Mouse (Mus musculus): Measurements from ENCODE around the gene Optn. TPM values are rescaled to one million over a fixed set of nuclear protein-coding genes. Genes with fewer than 3 reads are reported as not detected.
"Not testable (repeated sequence)": the region's sequence is repeated elsewhere in the genome, so short reads cannot be mapped to it uniquely, and the experiment has no call there.

Optn gene
- polyA plus RNA-seq, 1 experiment = 4.1 TPM

GRCm38 (mm10) chr2:5075856-5076255 lies 12.0 kb upstream of the Optn start:
- H3K36me3 ChIP-seq (ENCODE audit: control insufficient read depth, insufficient read depth, low read length) = no peaks in the 10 kb centered on the region
- no peaks in the 10 kb centered on the region for H3K4me1 ChIP-seq (ENCODE audit: control insufficient read depth, insufficient read depth, low read length)
- no peak for DNase-seq
- no peak overlapping the region for H3K4me3 ChIP-seq (ENCODE audit: insufficient read depth, low read depth, low read length)
- TF ChIP-seq CTCF (conservative IDR thresholded peaks at IDR 0.05; ENCODE audit: insufficient read depth, insufficient read length, low read depth, low read length) (no peak), POLR2A (IDR thresholded peaks at IDR 0.05; ENCODE audit: low read depth, low read length) (no peak)
- H3K27me3 ChIP-seq (replicated peaks; ENCODE audit: control insufficient read depth, insufficient read depth, low read length) = no peaks in the 10 kb centered on the region
- no peak overlapping the region for H3K27ac ChIP-seq (ENCODE audit: insufficient read depth, low read depth, low read length)

GRCm38 (mm10) chr2:5075432-5075831 lies 11.6 kb upstream of the Optn start:
- Histone ChIP-seq H3K27ac (ENCODE audit: insufficient read depth, low read depth, low read length) (no peak overlapping the region), H3K4me3 (ENCODE audit: insufficient read depth, low read depth, low read length) (no peak overlapping the region), H3K4me1 (ENCODE audit: control insufficient read depth, insufficient read depth, low read length) (no peaks in the 10 kb centered on the region), H3K27me3 (replicated peaks; ENCODE audit: control insufficient read depth, insufficient read depth, low read length) (no peaks in the 10 kb centered on the region), H3K36me3 (ENCODE audit: control insufficient read depth, insufficient read depth, low read length) (no peaks in the 10 kb centered on the region)
- TF ChIP-seq CTCF (conservative IDR thresholded peaks at IDR 0.05; ENCODE audit: insufficient read depth, insufficient read length, low read depth, low read length) (no peak), POLR2A (IDR thresholded peaks at IDR 0.05; ENCODE audit: low read depth, low read length) (no peak)
- WGBS = 58% methylated on average over 2 of the region's 2 CpGs
- DNase-seq = no peak

GRCm38 (mm10) chr2:5073785-5074184 lies 9.9 kb upstream of the Optn start:
- no peaks in the 10 kb centered on the region for H3K4me1 ChIP-seq (ENCODE audit: control insufficient read depth, insufficient read depth, low read length)
- no peak for DNase-seq
- no peaks in the 10 kb centered on the region for H3K36me3 ChIP-seq (ENCODE audit: control insufficient read depth, insufficient read depth, low read length)
- WGBS = 89% methylated on average over 3 of the region's 3 CpGs
- H3K4me3 ChIP-seq (ENCODE audit: insufficient read depth, low read depth, low read length) = no peak overlapping the region
- H3K27me3 ChIP-seq (replicated peaks; ENCODE audit: control insufficient read depth, insufficient read depth, low read length) = no peaks in the 10 kb centered on the region
- no peak for TF ChIP-seq CTCF (conservative IDR thresholded peaks at IDR 0.05; ENCODE audit: insufficient read depth, insufficient read length, low read depth, low read length)
- TF ChIP-seq POLR2A (IDR thresholded peaks at IDR 0.05; ENCODE audit: low read depth, low read length) = no peak
- no peak overlapping the region for H3K27ac ChIP-seq (ENCODE audit: insufficient read depth, low read depth, low read length)

DNA sequence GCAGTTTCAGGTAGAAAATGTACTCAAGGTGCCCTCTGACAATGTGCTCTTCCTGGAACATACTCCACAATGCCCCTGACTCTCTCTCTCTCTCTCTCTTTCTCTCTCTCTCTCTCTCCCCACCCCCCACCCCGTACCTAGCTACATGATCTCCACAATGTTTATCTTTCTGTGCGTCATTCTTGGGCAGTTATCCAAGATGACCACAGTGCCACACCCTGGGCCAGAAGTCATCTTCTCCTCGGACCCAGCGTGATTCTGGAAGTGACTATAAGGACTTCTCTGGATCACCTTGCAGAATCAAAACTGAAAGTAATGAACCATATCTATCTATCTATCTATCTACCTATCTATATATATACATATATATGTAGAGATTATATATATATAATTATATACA lies 4.1 kb upstream of the Optn start:
- no peaks in the 10 kb centered on the region for H3K27me3 ChIP-seq (replicated peaks; ENCODE audit: control insufficient read depth, insufficient read depth, low read length)
- no peaks in the 10 kb centered on the region for H3K36me3 ChIP-seq (ENCODE audit: control insufficient read depth, insufficient read depth, low read length)
- TF ChIP-seq POLR2A (IDR thresholded peaks at IDR 0.05; ENCODE audit: low read depth, low read length) (no peak), CTCF (conservative IDR thresholded peaks at IDR 0.05; ENCODE audit: insufficient read depth, insufficient read length, low read depth, low read length) (no peak)
- no peak overlapping the region for H3K27ac ChIP-seq (ENCODE audit: insufficient read depth, low read depth, low read length)
- 63% methylated on average over 4 of the region's 4 CpGs for WGBS
- no peak overlapping the region for H3K4me3 ChIP-seq (ENCODE audit: insufficient read depth, low read depth, low read length)
- peaks cover under 1% of the 10 kb centered on the region; the same call in 1 of the 2 replicates for H3K4me1 ChIP-seq (ENCODE audit: control insufficient read depth, insufficient read depth, low read length)
- DNase-seq = no peak

- H3K27me3 ChIP-seq (replicated peaks; ENCODE audit: control insufficient read depth, insufficient read depth, low read length); H3K36me3 ChIP-seq (ENCODE audit: control insufficient read depth, insufficient read depth, low read length); H3K4me1 ChIP-seq (ENCODE audit: control insufficient read depth, insufficient read depth, low read length); DNase-seq; H3K4me3 ChIP-seq (ENCODE audit: insufficient read depth, low read depth, low read length); H3K27ac ChIP-seq (ENCODE audit: insufficient read depth, low read depth, low read length): not testable (repeated sequence)
- 81% methylated on average over 2 of the region's 2 CpGs for WGBS
These were observed 3.4 kb upstream of the Optn start for GRCm38 (mm10) chr2:5067254-5067653.

DNA sequence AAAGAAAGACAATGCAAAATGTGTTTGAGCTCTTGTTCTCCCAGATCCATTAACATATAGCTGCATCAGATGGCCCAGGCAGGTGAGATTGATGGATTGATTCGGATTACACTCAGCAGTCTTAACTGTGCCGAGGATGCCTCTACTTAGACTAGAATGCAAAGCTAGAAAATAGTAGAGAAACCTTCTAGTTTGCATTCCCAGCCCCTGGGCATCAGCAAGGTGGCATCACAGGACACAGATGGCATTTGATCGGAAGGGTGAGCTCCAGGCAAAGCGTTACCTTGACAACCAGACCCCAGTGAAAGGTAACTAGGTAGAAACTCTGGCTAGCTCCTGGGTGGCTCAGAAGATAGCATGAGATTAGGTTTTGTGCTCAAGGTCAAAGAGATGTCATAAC lies 396 bp upstream of the Optn start:
- 35% methylated on average over 4 of the region's 4 CpGs for WGBS
- no peak overlapping the region for H3K27ac ChIP-seq (ENCODE audit: insufficient read depth, low read depth, low read length)
- no peak for DNase-seq
- H3K4me1 ChIP-seq (ENCODE audit: control insufficient read depth, insufficient read depth, low read length) = peaks cover 4% of the 10 kb centered on the region; the same call in 1 of the 2 replicates
- no peak overlapping the region for H3K4me3 ChIP-seq (ENCODE audit: insufficient read depth, low read depth, low read length)
- no peaks in the 10 kb centered on the region for H3K36me3 ChIP-seq (ENCODE audit: control insufficient read depth, insufficient read depth, low read length)
- TF ChIP-seq POLR2A (IDR thresholded peaks at IDR 0.05; ENCODE audit: low read depth, low read length) (no peak), CTCF (conservative IDR thresholded peaks at IDR 0.05; ENCODE audit: insufficient read depth, insufficient read length, low read depth, low read length) (no peak)
- no peaks in the 10 kb centered on the region for H3K27me3 ChIP-seq (replicated peaks; ENCODE audit: control insufficient read depth, insufficient read depth, low read length)

GRCm38 (mm10) chr2:5062496-5063298 lies 1.2 kb downstream of the Optn start:
- WGBS = 48% methylated on average over 16 of the region's 16 CpGs
- peaks cover 4% of the 10 kb centered on the region; the same call in 1 of the 2 replicates for H3K4me1 ChIP-seq (ENCODE audit: control insufficient read depth, insufficient read depth, low read length)
- H3K27ac ChIP-seq (ENCODE audit: insufficient read depth, low read depth, low read length) = no peak overlapping the region; the same call in 1 of the 2 replicates
- TF ChIP-seq POLR2A (IDR thresholded peaks at IDR 0.05; ENCODE audit: low read depth, low read length) = no peak
- TF ChIP-seq CTCF (conservative IDR thresholded peaks at IDR 0.05; ENCODE audit: insufficient read depth, insufficient read length, low read depth, low read length) = no peak
- DNase-seq = peak; percentile 27
- no peaks in the 10 kb centered on the region for H3K36me3 ChIP-seq (ENCODE audit: control insufficient read depth, insufficient read depth, low read length)
- H3K27me3 ChIP-seq (replicated peaks; ENCODE audit: control insufficient read depth, insufficient read depth, low read length) = no peaks in the 10 kb centered on the region
- peak overlapping the region; percentile 96; the same call in 1 of the 2 replicates for H3K4me3 ChIP-seq (ENCODE audit: insufficient read depth, low read depth, low read length)
